Mouse (Mus musculus) c-Kit-positive CD71-positive TER-119-positive erythroid progenitor cells, embryonic 14.5 days (primary cell): ENCODE results near the gene Galnt18.

Source experiments
- DNase-seq: peaks from one replicate; pipeline ENCODE4 v3.0.0-alpha.2; 2013; ENCODE audit warnings: low spot score

The Galnt18 gene

DNA sequence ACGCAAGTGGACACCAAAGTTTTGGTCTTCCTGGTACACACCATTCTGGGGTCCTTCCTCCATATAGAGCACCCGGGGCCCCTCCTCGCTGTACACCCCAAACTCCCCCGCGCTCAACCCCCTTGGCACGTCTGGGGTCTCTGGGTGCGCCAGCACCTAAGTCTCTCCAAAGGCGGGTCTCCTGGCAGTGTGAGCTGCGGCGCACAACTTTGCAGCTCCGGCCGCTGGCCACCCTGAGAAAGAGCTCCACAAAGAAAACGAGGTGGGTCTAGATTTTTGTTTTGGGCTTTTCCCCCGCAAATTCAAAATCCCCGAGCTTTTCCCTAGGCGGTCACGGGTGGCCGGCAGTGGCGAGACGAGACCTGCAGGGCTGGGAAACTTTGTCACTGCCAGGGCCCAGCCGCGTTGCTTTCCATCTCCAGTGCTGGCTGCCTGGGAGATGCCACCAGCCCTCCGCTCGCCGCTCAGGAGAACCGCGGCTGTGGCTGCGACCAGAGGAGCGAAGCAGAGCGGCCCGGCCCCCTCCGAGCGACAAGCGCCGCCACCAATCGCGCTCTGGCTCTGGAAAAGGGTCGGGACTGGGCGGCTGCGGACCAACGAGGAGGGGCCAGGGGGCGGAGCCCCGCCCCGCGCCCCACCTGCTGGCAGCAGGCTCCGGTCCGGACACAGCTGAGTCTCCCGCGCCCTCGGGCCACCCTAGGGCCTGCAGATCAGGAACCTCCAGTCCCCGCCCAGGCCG lies at the start of gene Galnt18:
Galnt18 (minus strand) TSS at position 474 of the 739 bp plus-strand sequence.
- DNase-seq: no peak

DNA sequence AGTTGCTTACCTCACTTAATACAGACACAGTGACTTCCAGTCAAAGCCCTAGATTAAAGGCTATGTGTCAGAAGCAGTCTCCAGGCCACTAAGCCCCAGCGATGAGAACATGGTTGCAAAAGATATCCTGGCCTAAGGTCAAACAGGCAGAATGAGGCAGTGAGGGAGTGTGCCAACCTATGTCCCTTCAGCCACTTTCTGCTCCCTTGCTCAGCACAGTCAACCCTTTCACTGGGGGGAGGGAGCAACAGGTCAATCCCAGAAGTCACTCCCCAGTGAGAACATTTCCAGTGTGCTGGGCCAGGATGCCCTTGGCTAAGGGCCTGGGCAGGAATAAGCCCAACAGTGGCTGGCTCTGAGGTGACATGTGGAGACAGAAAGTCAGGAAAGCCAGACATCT lies 47.6 kb upstream of the Galnt18 start:
- no peak for DNase-seq

DNA sequence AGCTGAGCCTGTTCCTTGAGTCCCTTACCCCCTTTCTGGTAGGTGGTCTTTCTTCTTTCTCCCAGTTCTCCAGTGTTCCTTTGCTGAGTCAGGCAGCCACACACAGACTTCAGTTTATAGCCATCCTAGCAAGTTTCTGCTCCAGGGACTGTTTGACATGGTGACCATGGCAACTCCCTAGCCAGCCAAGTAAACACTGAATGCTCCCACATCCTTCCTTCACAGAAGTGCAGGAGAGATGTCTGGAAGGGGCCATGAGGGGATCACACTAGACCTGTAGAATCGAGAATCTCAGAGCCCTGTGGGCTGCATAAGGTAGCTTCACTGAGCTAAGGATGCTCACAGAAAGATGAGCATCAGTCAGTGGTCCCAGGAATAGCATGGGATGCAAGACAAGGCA lies 33.3 kb upstream of the Galnt18 start:
- DNase-seq: no peak

DNA sequence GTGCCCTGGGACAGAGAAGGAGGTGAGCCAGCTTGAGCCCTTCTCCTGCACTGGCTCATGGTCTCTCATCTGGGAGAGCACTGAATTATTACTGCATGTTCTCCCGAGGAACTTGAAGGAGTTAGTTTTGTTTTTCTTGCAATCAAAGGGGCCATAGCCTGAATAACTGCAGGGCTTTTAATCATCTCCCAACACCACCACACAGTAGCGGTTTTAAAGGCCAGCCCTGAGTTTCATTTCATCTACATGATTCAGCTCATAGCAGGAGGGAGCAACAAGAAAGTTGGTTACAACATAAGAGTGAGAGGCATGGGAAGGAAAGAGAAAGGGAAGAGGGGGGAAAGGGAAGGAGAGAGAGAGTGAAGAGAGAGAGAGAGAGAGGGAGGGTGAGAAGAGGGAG lies 31.3 kb upstream of the Galnt18 start:
- DNase-seq: no peak

DNA sequence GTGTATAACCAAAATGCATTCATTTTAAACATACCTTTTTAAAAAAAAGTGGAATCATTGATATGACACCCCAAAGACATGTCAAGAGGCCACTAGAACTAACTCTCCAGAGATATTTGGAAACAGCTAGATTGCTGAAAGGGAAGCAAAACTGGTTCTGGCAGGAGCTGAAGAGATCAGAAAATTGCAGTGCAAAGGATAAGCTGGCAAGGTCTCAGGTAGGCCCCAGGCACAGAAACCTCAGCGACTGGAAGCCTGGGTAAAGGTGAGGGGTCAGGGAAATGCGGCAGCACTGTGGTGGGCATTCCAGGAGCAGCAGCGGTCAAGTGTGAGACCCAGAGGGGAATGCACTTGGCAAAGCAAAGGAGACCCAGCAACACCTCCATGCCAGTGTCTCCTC lies 30.0 kb upstream of the Galnt18 start:
- DNase-seq: no peak

DNA sequence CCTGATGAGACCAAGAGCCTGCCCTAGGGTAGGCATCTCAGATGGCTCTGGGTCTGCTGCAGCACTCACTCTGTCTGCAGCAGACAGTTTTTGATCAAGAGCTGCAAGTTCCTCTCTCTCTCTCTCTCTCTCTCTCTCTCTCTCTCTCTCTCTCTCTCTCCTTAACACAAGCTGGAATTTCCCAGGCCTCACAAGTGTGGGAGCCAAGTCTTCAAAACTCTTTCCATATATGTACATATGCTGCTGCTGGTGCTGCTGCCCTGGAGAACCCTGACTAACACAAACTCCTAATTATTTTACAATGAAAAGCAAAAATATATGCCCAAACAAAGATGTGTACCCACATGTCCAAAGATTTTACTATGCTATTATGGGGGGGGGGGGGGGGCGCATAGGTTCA lies 26.3 kb upstream of the Galnt18 start:
- DNase-seq: no peak

DNA sequence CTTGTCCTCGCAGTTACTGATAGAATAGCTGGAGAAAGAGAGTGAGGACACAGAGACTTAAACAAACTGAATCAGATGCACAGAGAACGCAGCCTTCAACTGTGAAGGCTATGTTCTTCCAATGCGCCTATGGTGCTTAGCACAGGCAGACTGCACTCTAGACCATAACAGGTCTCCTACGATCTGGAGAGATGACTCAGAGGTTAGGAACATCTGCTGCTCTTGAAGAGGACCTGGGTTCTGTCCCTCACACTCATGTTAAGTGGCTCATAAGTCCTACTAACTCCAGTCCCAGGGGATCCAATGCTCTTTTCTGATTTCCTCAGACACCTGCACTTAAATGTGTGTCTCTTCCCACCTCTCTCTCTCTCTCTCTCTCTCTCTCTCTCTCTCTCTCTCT lies 24.9 kb upstream of the Galnt18 start:
- no peak for DNase-seq

DNA sequence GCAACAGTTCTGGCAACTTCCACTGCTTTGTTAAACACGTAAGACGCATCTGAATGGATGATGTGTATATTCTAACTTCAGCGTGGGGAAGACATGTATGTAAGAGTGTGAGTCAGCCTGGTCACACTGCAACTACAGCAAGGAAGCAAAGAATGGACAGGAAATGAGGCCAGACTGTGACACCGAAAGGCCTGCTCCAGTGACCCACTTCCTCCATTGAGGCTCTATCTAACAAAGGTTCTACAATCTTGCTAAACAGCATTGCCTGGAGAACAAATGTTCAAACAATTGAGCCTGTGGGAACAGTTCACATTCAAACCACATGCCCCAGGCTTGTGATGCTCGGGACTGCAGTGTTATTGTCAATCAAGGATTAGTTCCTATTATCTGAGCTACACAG lies 21.0 kb upstream of the Galnt18 start:
- DNase-seq: no peak

DNA sequence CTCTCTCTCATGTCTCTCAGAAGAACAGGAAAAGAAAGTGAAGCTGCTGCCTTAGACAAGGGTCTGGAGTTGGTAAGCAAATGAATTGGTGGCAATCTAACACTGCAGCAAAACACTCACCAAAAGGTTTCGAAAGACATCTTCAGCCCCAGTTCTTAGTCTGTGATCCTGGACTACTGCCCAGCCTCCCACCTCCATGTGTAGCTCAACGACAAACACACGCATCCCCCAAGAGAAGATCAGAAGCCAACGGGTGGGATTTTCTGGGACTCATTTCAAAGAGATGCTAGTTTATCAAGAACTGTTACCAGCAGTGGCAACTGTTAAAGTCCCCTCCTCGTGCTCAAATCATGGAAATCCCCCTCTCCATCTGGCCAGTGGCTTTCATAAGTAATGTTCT lies 20.3 kb upstream of the Galnt18 start:
- DNase-seq: no peak

DNA sequence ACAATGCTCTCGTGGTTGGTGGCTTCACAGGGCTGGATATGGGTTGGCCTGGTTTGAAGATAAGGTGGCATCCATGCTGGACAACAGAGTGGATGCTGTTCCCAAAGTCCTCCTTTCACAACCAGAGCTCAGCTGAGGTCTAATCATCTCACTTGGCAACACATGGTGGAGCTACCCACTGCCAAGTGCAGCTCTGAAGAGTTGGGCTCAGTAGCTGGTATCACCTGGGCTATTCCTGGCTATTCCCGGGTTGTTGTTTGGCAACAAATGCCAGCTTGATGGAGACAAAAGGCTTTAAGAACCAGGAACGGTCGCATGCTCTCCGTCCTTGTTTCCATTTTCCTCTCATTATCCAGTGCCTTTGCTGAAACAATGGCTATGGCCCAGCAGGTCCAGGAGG lies 19.2 kb upstream of the Galnt18 start:
- DNase-seq: no peak

DNA sequence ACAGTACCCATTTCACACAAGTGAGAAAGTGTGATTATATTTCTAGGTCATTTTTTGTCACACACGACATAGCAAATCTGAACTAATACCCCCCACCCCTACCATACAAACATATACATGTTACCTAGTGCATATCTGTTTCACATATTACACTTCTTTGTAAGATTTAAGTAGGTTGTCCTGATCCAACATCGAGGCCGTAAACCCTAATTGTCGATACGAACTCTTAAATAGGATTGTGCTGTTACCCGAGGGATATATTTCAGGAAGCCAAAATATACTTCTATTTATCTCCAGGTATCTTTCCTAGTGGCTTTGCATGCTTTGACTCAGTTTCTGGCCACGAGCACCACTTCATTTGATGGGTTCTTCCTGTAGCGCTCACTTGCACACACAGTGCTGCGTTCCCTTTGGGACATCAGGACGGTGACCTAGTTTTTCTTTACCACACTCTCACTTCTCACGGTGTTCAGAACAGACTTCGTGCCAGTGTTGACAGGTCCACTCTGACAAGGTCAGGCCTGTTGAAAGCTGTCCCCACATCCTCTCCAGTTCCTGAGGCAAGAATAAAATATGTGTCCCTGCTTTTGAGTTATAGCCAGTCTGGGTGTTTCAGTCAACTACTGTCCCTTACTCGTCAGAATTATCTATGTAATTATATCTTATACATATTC lies 17.7 kb upstream of the Galnt18 start:
- no peak for DNase-seq

DNA sequence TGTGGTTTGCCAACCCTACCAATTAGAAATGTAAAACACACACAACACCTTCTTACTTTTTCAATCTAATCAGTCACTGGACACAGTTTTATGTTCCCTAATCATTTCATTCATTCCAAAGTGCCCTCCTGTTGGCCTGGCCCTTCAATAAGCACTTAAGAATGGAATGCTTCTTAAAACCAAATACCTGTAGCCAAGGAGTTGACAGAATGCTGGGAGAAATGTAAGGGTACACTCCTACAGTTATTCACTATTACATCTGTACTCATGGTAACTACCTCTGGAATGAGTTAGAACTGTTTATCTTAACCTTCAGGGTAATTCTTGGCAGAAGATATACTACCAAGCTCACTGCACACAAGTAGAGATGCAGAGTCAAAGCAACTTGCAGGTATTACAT lies 15.3 kb upstream of the Galnt18 start:
- DNase-seq: no peak

DNA sequence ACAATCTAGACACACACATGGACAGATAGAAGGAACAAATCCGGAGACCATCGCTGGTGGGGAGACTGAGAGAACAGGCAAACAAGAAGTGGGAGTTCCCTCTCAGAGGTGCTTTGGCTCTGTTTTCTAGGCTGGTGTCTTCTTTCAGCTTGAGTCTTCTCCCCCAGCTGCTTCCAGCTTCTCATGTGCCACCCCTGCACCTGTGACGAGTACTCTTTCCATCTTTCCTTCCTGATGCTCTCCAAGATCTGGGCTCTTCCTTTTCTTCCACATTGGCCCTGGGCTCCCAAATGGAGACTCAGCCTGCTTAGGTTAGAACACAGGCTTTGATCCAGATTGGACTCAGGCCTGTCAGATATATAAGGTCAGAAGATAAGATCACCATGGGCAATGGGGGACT lies 12.4 kb upstream of the Galnt18 start:
- DNase-seq: no peak

DNA sequence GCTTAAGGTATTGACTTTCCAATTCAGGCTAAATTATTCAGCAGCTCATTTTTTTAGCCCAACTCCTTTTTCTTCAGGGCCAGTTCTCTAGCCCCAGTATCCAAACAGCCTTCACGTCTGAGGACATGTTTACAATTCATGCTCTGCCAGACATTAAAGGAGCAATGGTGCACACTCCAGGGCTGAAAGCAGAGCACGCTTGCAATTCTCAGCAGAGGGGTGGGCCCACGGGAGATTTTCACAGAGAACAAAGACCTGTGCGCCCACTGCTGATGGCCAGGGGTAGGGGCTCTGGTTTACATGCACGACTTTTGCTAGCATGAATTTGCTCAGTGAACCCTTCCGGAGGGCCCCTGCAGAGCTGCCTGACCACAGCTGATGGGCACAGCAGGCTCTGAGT lies 11.6 kb upstream of the Galnt18 start:
- DNase-seq: no peak

DNA sequence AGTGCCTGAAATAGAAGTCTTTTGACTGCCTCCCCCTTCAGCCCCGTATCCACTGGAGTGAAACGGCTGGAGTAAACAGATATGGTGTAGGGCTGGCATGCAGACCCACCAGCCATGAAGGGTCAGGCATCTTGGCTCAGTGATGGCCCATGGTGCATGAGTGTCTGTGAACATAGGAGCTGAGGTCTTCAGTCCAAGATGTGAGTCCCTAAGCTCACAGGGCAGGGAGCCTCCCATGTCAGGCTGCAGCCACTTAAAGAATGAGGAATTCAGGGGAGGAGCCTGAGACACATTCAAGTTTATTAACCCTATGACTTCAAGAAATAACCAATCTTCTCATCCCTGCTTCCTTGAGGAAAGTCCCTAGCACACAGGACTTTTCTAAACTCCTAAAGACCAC lies 8.1 kb upstream of the Galnt18 start:
- DNase-seq: no peak

DNA sequence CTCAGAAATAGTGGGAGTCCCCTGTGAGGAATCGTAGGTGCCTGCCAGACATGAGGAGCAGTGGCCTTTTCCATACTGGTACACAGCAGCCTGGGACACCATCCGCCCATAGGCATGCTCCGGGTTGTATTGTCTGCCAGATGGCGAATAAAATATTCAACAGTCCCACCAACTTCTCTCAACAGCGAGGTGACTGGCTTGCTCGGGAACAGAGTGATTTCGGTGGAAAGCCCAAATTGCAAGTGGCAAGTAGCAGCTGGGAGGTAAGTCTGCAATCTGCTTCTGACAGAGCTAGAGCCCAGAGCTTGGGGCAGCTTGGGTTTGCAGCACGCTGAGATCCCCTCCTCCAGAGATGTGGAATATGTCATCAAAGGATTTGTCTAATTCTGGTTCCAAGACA lies 5.7 kb upstream of the Galnt18 start:
- no peak for DNase-seq

DNA sequence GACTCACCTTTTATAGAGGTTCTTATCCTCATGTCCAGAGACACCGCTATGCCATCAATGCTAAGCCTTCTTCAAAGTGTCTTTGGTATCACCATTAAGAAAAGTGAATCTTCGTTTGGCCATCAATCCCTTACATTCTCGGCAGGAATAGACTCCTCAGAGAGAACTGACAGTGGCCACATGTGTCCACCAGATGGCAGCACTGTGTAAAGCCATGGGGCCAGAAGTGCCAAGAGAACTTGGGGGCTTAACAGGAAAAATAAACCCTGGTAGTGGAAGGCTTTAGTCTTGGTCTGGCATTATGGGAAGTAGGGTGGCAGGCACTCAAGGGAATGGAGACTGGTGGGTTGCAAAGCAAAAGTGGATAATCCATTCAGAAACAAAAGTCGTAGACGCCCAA lies 2.3 kb upstream of the Galnt18 start:
- peak; percentile 26 for DNase-seq

DNA sequence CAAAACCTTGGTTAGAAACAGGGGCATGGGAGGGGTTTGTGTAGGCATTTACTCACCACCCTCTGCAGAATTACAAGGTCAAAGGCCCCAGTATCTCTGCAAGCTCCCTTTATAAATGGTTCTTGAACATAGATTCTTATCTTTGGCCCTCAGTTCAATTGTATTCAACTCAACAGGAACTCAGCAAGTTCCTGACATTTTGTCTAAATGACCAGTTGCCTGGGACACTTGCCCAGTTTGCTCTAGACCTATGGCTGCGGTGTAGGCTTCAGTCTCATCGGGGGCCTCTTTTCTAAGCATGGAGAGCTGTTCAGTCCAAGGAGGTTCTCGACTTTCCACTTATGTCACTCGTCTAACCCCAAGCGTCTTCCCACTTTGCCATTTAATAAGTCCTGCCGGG lies 1.5 kb upstream of the Galnt18 start:
- DNase-seq: no peak

DNA sequence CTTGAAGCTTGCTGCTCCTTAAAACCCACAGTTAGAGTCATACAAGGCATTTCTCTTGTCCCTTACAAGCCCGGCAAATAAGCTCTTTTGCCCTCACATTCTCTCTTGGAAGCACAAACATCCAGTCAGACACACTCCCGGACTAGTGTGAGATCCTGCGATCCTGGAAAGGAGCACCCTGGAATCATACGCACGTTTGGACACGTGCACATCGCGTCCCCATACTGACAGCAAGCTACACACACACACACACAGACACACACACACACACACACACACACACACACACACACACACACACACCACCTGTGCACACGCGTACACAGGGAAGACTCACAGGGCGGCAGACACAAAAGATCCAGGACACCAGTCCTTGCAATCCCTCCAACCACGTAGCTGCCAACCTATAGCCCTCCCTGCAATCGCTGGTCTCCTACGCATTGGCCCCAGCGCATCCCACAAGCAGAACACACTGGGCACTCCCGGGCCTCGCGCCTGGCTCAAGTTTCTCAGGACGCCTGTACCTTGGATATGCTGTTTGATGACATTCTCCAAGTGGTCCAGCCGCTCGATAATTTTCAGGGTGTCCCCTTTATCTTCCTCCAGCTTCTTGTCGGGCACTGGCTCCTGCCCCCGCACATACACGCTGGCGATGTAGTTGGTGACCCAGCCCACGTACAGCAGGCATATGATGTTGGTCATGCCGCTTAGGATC lies 831 bp downstream of the Galnt18 start:
- DNase-seq: no peak

DNA sequence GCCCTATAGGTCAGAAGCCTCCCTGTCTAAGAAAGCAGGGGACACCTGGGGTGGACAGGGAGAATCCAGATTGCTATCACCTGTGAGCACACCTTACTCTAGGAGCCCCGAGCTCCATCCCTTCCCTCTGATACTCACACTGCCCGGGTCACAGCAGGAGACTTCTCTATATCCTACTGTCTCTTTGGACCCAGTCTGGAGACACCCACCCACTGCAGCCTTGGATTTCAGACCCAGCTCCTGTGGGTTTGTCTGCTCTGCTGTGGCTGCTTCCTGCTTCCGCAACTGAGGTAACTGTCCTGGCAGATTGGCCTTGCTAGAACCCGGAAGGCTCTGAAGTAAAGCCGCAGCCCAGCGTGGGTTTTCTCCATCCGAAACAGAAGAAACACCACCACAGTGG lies 1.6 kb downstream of the Galnt18 start:
- no peak for DNase-seq

DNA sequence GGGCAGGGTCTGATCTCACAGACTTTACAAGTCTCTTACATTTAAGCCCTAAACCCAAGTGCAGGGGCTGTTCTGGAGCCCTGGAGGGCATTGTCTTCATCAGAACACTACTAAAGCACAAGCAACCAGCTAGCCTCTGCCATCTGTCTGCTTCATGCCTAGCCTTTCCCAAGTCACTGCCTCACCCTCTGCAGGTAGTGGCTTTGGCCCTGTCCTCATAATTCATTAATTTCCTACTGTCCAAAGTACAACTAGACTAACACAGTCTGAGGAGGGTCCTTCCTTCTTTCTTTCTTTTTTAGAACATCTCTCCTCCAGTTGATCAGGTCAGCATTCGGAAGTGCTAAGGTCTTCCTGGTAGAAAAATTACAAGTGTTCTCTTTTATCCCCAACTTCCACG lies 2.6 kb downstream of the Galnt18 start:
- no peak for DNase-seq

DNA sequence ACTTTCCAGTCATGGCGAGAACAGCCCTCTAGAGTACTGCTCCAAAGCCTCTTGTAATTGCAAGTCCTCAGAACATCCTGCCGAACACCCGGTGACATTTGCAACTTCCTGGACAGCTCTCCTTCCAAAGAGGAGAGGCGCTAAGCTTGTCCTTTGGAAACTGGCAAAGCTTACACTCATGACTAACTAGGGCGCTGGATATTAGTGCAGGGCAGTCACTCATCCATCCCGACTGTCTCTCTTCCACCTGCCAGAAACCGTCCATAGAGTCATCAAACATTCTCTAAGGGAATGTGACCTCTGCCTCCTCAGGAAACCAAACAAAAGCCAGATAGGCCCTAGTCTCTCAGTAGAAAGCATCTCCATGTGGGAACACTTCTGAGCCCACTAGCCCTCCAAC lies 3.6 kb downstream of the Galnt18 start:
- DNase-seq: no peak

DNA sequence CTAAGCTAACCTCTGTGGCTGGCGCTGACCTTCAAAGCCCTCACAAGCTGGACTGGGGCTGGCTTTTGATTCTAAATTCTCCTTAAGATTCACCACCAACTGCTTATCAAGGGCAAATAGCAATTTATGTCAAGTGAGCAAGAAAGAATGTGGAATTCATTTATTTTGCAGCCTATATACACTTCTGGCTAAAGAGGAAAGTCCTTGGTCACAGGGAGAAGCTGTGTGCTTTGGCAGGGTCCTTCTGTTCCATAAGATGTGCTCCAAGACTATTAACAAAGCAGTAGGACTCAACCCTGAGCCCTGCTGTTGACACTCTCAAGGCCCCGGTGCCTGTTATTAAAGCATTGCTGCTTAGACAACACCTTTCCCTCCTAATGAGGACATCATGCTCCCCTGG lies 7.4 kb downstream of the Galnt18 start:
- no peak for DNase-seq
